Mouse (Mus musculus) right cerebral cortex, adult 18-20 months (tissue): ENCODE measurements around the gene Aff1.

ENCODE experiments used
- DNase-seq: peaks from one replicate; pipeline ENCODE4 v3.0.0; 2022; ENCODE audit warnings: mixed read lengths

The Aff1 gene

GRCm38 (mm10) chr5:103846154-103846551, 154.0 kb downstream of the Aff1 start:
- DNase-seq = no peak

GRCm38 (mm10) chr5:103846609-103847008, 154.4 kb downstream of the Aff1 start:
- DNase-seq = no peak

- DNase-seq = no peak
These were observed 156.4 kb downstream of the Aff1 start for GRCm38 (mm10) chr5:103848546-103848945.

DNA sequence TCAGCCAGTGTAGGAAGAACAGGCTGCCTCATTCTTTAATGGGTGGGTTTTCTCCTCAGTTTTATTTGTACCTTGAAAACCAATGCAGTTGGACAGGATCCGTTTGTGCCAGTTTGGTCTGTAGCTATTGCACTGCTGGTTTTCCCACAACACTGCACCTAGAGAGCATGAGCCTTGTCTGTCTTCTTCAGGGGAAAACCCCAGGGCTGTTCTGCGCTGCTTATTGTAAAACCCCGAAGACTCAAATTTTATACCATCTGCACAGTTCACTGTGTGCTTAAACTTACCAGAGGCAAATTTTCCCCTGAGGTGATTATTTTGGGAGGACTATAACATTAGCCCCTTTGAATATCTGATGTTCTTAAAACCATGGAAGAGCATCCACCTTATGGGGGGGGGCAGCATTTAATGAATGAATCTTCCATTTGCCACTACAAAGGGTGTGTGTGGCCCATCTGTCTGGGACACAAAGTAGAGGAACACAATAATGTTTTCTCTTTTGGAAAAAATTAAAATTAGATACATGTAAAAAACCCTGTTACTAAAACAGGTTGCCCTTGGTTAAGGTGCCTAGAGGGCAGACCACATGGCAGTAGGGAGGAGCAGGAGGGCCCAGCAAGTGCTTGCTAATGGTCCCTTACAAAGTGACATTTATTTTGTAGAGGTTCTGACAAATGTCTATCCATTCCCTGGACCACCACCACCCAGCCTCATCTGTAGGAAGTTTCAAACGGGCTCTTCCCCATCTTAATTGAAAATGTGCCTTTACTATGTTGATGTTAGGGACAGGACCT, 160.8 kb downstream of the Aff1 start:
- no peak for DNase-seq

DNA sequence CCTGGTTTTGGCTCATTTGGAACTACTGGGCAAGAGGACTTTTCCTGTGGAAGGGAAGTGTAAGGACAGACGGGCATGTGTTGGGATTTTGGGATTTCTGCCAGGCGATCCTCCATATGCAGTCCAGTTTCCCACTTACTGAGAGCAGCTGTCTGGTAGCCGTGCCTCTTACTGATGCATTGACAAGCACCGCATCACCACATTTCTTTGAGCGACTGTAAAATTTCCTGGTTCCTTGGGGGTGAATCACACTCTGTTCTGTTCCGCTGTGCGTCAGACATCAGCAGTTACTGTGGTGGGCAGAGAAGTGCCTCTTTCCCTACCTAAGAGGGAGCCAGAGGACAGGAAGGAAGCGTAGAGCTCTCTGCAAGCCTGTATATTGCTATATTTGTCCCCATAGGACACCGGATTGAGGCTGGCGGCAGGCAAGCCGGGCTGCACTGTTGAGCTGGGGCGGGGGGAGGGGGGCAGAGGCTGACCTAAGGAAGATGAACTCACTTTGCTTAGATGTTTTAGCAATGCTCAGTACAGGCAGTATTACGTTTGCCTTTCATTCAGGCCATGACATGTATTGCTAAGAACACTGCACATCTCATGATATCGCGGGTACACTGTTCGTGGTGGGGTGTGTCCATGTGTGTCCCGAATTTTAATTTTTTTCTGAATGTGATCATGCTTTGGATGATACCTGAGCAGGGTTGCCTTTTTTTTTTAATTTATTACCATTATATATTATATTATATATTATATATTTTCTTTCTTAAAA, 162.1 kb downstream of the Aff1 start:
- DNase-seq = peak; percentile 82

- no peak for DNase-seq
These were observed 162.6 kb downstream of the Aff1 start for GRCm38 (mm10) chr5:103854807-103855194.

DNA sequence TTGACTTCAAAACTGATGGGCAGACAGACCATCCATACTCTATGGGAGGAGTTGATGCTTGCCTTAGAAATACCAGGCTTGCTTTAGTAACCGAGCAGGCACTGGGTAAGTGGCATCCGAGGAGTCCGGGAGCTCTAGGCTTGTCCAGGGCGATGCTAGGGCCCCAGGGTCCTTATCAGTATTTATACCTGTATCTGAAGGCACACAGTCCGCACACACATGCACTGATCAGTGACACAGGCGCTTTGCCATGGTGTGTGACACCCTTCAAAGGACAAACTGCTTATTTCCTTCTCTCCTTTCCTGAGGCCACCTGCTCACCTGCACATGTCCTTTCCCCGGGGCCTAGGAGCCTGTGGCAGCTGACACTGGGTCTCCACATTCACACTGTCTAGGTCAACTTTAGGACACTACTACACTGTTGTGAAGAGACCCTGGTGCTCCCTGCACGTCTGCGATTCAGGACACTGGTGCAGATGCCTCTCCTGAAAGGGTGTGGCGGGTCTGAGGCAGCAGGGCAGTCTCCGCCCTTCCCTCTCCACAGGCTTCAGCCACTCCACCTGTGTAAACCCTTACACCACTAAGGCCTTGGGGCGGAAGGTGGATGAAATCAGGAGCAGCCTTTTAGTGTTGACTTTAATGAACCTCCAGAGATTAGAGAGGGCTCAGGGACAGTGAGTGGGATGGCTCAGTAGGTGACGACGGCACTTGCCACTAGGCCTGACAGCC, 163.5 kb downstream of the Aff1 start:
- DNase-seq = no peak

DNA sequence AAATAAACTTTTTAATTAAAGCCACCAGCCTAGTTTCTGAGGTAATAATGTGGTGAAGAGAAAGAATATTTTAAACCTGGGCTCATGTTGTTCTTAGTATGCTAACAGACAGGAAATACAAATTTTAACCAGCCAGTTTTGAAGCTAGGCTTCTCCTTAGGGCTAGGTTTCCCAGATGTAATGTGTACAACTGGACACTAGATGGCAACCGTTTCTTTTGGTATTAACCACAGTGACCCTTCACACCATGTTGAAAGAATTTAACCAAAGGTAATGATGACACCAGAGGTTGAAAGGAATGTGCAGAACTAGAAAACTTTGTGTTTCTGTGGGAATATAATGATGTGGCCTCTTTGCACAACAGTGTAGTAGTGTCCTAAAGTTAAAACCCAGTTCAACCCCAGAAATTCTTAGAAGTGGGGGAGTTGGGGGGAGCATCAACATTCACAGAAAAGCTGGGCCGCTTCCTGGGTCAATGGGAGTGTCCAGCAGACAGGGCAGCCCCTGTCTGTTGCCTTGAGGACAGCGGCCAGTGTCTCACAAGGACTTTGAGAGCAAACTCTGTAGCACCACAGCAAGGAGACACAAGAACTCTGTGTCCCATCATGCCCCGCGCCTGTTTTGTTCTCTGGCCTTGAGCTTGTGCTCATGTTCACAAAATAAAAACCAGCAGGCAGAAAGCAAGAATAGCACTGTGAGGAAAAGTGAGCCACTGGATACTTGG, 164.3 kb downstream of the Aff1 start:
- no peak for DNase-seq

DNA sequence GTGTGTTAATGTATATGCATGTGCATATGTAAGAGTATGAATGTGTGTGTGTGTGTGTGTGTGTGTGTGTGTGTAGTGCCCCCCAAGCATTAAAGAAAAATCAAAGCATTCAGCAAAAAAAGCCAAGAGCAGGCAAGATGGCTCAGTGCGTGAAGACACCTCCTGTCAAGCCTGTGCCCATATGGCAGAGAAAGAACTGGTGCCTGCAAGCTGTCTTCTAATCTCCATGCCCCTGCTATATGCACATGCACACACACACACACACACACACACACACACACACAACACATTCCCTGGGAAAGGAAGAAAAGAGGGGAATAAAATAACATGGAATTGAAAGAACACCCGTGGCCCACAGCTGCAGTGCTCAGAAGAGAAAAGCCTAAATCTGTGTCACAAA, 165.0 kb downstream of the Aff1 start:
- DNase-seq = no peak

GRCm38 (mm10) chr5:103860622-103861021, 168.4 kb downstream of the Aff1 start:
- DNase-seq = no peak

GRCm38 (mm10) chr5:103863759-103864158, 171.6 kb downstream of the Aff1 start:
- DNase-seq = no peak

GRCm38 (mm10) chr5:103889766-103890165, 197.6 kb downstream of the Aff1 start:
- no peak for DNase-seq

- DNase-seq = no peak
These were observed 206.1 kb downstream of the Aff1 start for GRCm38 (mm10) chr5:103898310-103898709.
